Mouse (Mus musculus) lung, embryonic 16.5 days (tissue): Measurements from ENCODE around the gene Add2. TPM values are rescaled to one million over a fixed set of nuclear protein-coding genes. Genes with fewer than 3 reads are reported as not detected.

Experiments
- ATAC-seq: fragments of 200-750 bp; cut with Nextera tagmentation; 2 replicates; pipeline ENCODE4 v1.8.0; 2017; ENCODE audit warnings: low read depth, mild to moderate bottlenecking, moderate library complexity
- H3K27ac ChIP-seq: fragments of 300-500 bp; sonication (generic); 2 replicates; pipeline ENCODE4 v1.5.1; 2014; ENCODE audit warnings: mild to moderate bottlenecking, control low read depth, low read length
- H3K27me3 ChIP-seq: fragments of 300-500 bp; sonication (generic); 2 replicates; pipeline ENCODE4 v1.6.1; 2014; ENCODE audit warnings: low read depth, low read length, mixed read lengths; ENCODE audit not compliant: control insufficient read depth, insufficient read depth
- H3K36me3 ChIP-seq: fragments of 300-500 bp; sonication (generic); 2 replicates; pipeline ENCODE4 v1.6.1; 2014; ENCODE audit warnings: low read length; ENCODE audit not compliant: control insufficient read depth, insufficient read depth
- H3K4me1 ChIP-seq: fragments of 300-500 bp; sonication (generic); replicated peaks from 2 replicates; pipeline ENCODE4 v1.6.1; 2014; ENCODE audit warnings: low read length, mixed read lengths; ENCODE audit not compliant: control insufficient read depth, insufficient read depth
- H3K4me2 ChIP-seq: fragments of 300-500 bp; sonication (generic); 2 replicates; pipeline ENCODE4 v1.6.1; 2014; ENCODE audit warnings: low read depth, low read length, control low read depth
- H3K4me3 ChIP-seq: fragments of 300-500 bp; sonication (generic); 2 replicates; pipeline ENCODE4 v1.5.1; 2014; ENCODE audit warnings: mild to moderate bottlenecking, low read length, control low read depth
- H3K9ac ChIP-seq: fragments of 300-500 bp; sonication (generic); 2 replicates; pipeline ENCODE4 v1.6.1; 2014; ENCODE audit warnings: low read length, control low read depth
- H3K9me3 ChIP-seq: fragments of 300-500 bp; sonication (generic); 2 replicates; pipeline ENCODE4 v1.6.1; 2016; ENCODE audit warnings: low read length; ENCODE audit not compliant: control insufficient read depth
- WGBS: fragments of 180-500 bp; shearing (Covaris S2); extraction: QIAGEN DNeasy Blood & Tissue Kit; methylation state at CpG from one replicate; pipeline ENCODE4 v1.1.7; 2014; 5-methylcytosine and 5-hydroxymethylcytosine counted together
- polyA plus RNA-seq: library from polyadenylated mRNA; unstranded; fragments of >200 nt; fragmentation: Nextera tagmentation; extraction: Ambion mirVana; gene quantifications from 2 replicates; pipeline ENCODE4 v1.2.1, GENCODE M21; 2015

The Add2 gene
- polyA plus RNA-seq, 1 experiment from 2014 or later = 3.3 TPM

- no peak overlapping the region for H3K27ac ChIP-seq
- no peak for ATAC-seq
- 0% methylated on average over 1 of the region's 1 CpGs for WGBS
- no peaks in the 10 kb centered on the region for H3K9me3 ChIP-seq
- no peaks in the 10 kb centered on the region for H3K36me3 ChIP-seq
- no peak overlapping the region for H3K9ac ChIP-seq
- no peak overlapping the region for H3K4me3 ChIP-seq
- no peaks in the 10 kb centered on the region; the same call in 1 of the 2 replicates for H3K4me1 ChIP-seq
- H3K4me2 ChIP-seq = no peak overlapping the region
- H3K27me3 ChIP-seq = no peaks in the 10 kb centered on the region
Observed at GRCm38 (mm10) chr6:86058475-86058874, 30.0 kb downstream of the Add2 start.

DNA sequence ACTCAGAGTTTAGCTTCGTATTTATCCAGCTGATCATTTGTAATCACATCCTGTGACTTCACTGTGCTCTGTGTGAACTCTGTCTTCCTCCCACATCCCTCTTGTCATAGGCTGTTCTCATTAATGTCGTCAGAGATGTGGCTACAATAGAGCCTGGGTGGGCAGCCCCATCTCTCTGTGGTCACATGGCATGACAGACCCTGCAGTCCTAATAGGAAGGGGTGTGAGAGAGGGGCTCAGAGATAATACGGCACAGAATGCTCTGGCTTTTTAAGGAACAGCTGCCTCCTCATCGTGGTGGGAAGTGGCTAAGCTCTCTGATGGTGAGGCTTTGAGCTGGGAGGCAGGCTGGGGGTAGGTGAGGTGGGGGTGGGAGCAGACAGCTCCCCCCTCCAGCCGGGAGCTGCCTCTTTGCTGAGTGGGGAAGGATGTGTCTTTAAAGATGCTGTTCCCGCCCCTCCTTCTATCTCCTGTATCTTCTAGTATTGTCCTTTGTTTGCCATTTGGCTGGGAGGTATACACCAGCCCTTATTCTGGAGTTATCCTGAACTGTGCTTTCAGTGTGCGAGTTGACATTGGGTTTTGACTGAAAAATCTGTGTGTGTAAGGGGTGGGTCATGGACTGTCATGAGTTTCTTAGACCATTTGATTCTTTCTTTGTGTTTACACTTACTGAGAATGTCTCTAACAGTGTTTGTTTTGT is 30.8 kb downstream of the Add2 start:
- WGBS = 31% methylated on average over 7 of the region's 7 CpGs
- Histone ChIP-seq H3K9me3 (no peaks in the 10 kb centered on the region), H3K27me3 (no peaks in the 10 kb centered on the region), H3K36me3 (no peaks in the 10 kb centered on the region), H3K4me3 (no peak overlapping the region), H3K27ac (no peak overlapping the region), H3K4me2 (no peak overlapping the region), H3K9ac (no peak overlapping the region), H3K4me1 (no peaks in the 10 kb centered on the region; the same call in 1 of the 2 replicates)
- ATAC-seq = no peak

GRCm38 (mm10) chr6:86060170-86060569 is 31.7 kb downstream of the Add2 start:
- no peak for ATAC-seq
- WGBS = 88% methylated on average over 3 of the region's 3 CpGs
- H3K4me2 ChIP-seq = no peak overlapping the region
- H3K27ac ChIP-seq = no peak overlapping the region
- no peak overlapping the region for H3K4me3 ChIP-seq
- H3K9ac ChIP-seq = no peak overlapping the region
- no peaks in the 10 kb centered on the region for H3K27me3 ChIP-seq
- H3K9me3 ChIP-seq = no peaks in the 10 kb centered on the region
- no peaks in the 10 kb centered on the region; the same call in 1 of the 2 replicates for H3K4me1 ChIP-seq
- no peaks in the 10 kb centered on the region for H3K36me3 ChIP-seq

GRCm38 (mm10) chr6:86062226-86062625 is 33.7 kb downstream of the Add2 start:
- no peaks in the 10 kb centered on the region for H3K27me3 ChIP-seq
- WGBS = 31% methylated on average over 5 of the region's 5 CpGs
- no peak overlapping the region for H3K9ac ChIP-seq
- no peaks in the 10 kb centered on the region; the same call in 1 of the 2 replicates for H3K4me1 ChIP-seq
- no peak overlapping the region for H3K27ac ChIP-seq
- no peaks in the 10 kb centered on the region for H3K36me3 ChIP-seq
- ATAC-seq = no peak; the same call in 1 of the 2 replicates
- H3K9me3 ChIP-seq = no peaks in the 10 kb centered on the region
- H3K4me3 ChIP-seq = no peak overlapping the region
- H3K4me2 ChIP-seq = no peak overlapping the region

GRCm38 (mm10) chr6:86062684-86063083 is 34.2 kb downstream of the Add2 start:
- no peaks in the 10 kb centered on the region for H3K36me3 ChIP-seq
- WGBS = 89% methylated on average over 2 of the region's 2 CpGs
- H3K27ac ChIP-seq = no peak overlapping the region
- H3K27me3 ChIP-seq = no peaks in the 10 kb centered on the region
- no peak overlapping the region for H3K9ac ChIP-seq
- no peak overlapping the region for H3K4me2 ChIP-seq
- H3K9me3 ChIP-seq = no peaks in the 10 kb centered on the region
- no peak overlapping the region for H3K4me3 ChIP-seq
- ATAC-seq = no peak
- no peaks in the 10 kb centered on the region; the same call in 1 of the 2 replicates for H3K4me1 ChIP-seq

GRCm38 (mm10) chr6:86064318-86065016 is 36.0 kb downstream of the Add2 start:
- 51% methylated on average over 6 of the region's 6 CpGs for WGBS
- Histone ChIP-seq H3K4me3 (no peak overlapping the region), H3K4me1 (no peaks in the 10 kb centered on the region; the same call in 1 of the 2 replicates), H3K9ac (no peak overlapping the region), H3K27ac (no peak overlapping the region), H3K4me2 (no peak overlapping the region), H3K9me3 (no peaks in the 10 kb centered on the region), H3K36me3 (no peaks in the 10 kb centered on the region), H3K27me3 (no peaks in the 10 kb centered on the region)
- no peak for ATAC-seq

GRCm38 (mm10) chr6:86066727-86067126 is 38.2 kb downstream of the Add2 start:
- Histone ChIP-seq H3K4me2 (no peak overlapping the region), H3K27me3 (no peaks in the 10 kb centered on the region), H3K27ac (no peak overlapping the region), H3K4me3 (no peak overlapping the region), H3K4me1 (no peaks in the 10 kb centered on the region; the same call in 1 of the 2 replicates), H3K36me3 (no peaks in the 10 kb centered on the region), H3K9me3 (no peaks in the 10 kb centered on the region), H3K9ac (no peak overlapping the region)
- WGBS = 71% methylated on average over 6 of the region's 6 CpGs
- no peak for ATAC-seq

GRCm38 (mm10) chr6:86067145-86067544 is 38.7 kb downstream of the Add2 start:
- no peaks in the 10 kb centered on the region for H3K27me3 ChIP-seq
- 50% methylated on average over 5 of the region's 5 CpGs for WGBS
- H3K36me3 ChIP-seq = no peaks in the 10 kb centered on the region
- H3K9ac ChIP-seq = no peak overlapping the region
- H3K4me1 ChIP-seq = no peaks in the 10 kb centered on the region; the same call in 1 of the 2 replicates
- no peak overlapping the region for H3K4me2 ChIP-seq
- no peak overlapping the region for H3K4me3 ChIP-seq
- H3K9me3 ChIP-seq = no peaks in the 10 kb centered on the region
- no peak overlapping the region for H3K27ac ChIP-seq
- no peak for ATAC-seq

DNA sequence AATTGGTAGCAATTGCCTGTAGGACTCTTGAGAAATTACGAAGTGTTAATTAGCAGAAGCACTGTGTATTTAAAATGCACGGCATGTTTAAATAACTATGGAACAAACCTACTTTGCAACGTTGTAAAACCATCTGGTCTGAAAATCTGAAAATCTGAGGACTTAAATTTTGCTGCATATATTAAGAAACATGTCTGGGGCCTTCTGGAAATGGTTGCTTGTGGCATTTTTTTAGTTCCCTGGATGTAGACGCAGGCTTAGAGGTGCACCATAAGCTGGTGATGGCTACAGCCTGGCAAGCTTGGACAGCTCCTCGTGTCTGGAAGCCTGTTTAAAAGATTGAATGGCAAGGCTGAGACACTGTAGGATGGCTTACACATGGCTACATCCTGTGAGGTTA is 40.5 kb downstream of the Add2 start:
- Histone ChIP-seq H3K27me3 (no peaks in the 10 kb centered on the region), H3K4me1 (no peaks in the 10 kb centered on the region), H3K4me3 (no peak overlapping the region), H3K27ac (no peak overlapping the region), H3K36me3 (no peaks in the 10 kb centered on the region), H3K9me3 (no peaks in the 10 kb centered on the region), H3K4me2 (no peak overlapping the region), H3K9ac (no peak overlapping the region)
- no peak for ATAC-seq
- WGBS = 64% methylated on average over 5 of the region's 5 CpGs
